ENCODE assay signal across 16 mouse cellular contexts in the genomic region with DNA sequence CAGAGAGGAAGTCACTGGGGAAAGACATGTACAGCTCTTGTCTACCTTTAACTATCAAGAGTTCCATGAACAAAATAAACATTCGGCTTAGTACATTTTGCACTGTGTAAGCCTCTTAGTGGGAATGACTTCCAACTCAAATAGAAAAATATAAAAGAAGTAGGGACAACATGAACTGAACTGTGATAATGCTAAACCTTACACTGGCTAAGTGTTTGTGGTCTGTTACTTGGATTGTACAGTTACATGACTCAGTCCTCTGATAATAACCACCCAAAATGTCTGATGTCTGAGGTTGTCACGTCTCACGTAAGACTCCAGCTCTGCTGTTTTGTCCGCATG.
DNase-seq lines count a peak whose midpoint lies in the region; ATAC-seq and TF ChIP-seq lines count a peak whose summit lies in the region.
"Had no signal": no experiment of that assay in that cellular context is flagged by ENCODE, and none has a peak within 500 bp of the region (broad histone marks: within the 10 kb centered on the region; RNA-seq: fewer than 3 reads in every experiment).

No protein-coding gene starts in this region.

- intact Hi-C loops in heart, postnatal 14 days (cut with DNase I): no loop called here

- no peak overlapping the region for H3K4me2 ChIP-seq in intestine, embryonic 14.5 days (ENCODE audit: low read length)
- no peak overlapping the region for H3K4me2 ChIP-seq in intestine, postnatal 0 days (replicated peaks; ENCODE audit: low read depth)
- no peak overlapping the region for H3K4me2 ChIP-seq in embryonic facial prominence, embryonic 15.5 days (replicated peaks)
- no peak overlapping the region for H3K4me2 ChIP-seq in intestine, embryonic 15.5 days (replicated peaks)
- H3K4me2 ChIP-seq: neural tube, embryonic 12.5 days had no signal

- peaks cover 12% of the 10 kb centered on the region; the same call in 1 of the 2 replicates for H3K4me1 ChIP-seq in intestine, embryonic 14.5 days (replicated peaks; ENCODE audit: control insufficient read depth, insufficient read depth, low read length)
- H3K4me1 ChIP-seq in intestine, postnatal 0 days (replicated peaks; ENCODE audit: control insufficient read depth, insufficient read depth, low read length): 0 out of 2 replicates have a peak, but pooled peaks cover 8% of the 10 kb centered on the region
- peaks cover 6% of the 10 kb centered on the region for H3K4me1 ChIP-seq in embryonic facial prominence, embryonic 15.5 days
- peaks cover 9% of the 10 kb centered on the region; the same call in 1 of the 2 replicates for H3K4me1 ChIP-seq in intestine, embryonic 15.5 days (replicated peaks)
- H3K4me1 ChIP-seq: neural tube, embryonic 12.5 days had no signal

- no peaks in the 10 kb centered on the region for H3K9me3 ChIP-seq in intestine, embryonic 14.5 days (ENCODE audit: control insufficient read depth, low read length)
- H3K9me3 ChIP-seq in intestine, postnatal 0 days (ENCODE audit: control insufficient read depth): no peaks in the 10 kb centered on the region
- no peaks in the 10 kb centered on the region for H3K9me3 ChIP-seq in embryonic facial prominence, embryonic 15.5 days (replicated peaks)
- no peaks in the 10 kb centered on the region for H3K9me3 ChIP-seq in intestine, embryonic 15.5 days
- H3K9me3 ChIP-seq: neural tube, embryonic 12.5 days had no signal

- peak overlapping the region; percentile 66; the same call in 1 of the 2 replicates for H3K27ac ChIP-seq in intestine, embryonic 14.5 days (ENCODE audit: low read depth)
- no peak overlapping the region for H3K27ac ChIP-seq in intestine, postnatal 0 days (ENCODE audit: low read depth, low read length)
- H3K27ac ChIP-seq in embryonic facial prominence, embryonic 15.5 days (replicated peaks): peak overlapping the region; percentile 66; the same call in 1 of the 2 replicates
- H3K27ac ChIP-seq in intestine, embryonic 15.5 days: peak overlapping the region; percentile 54
- H3K27ac ChIP-seq: macrophage; neural tube, embryonic 12.5 days had no signal

- 82% methylated on average over 4 of the region's 4 CpGs for WGBS in intestine, embryonic 14.5 days
- 83% methylated on average over 4 of the region's 4 CpGs for WGBS in intestine, postnatal 0 days
- WGBS in embryonic facial prominence, embryonic 15.5 days: 86% methylated on average over 4 of the region's 4 CpGs
- WGBS in intestine, embryonic 15.5 days: 70% methylated on average over 4 of the region's 4 CpGs

- TF ChIP-seq CTCF in intestine, postnatal 0 days (IDR thresholded peaks at IDR 0.05; ENCODE audit: low read depth): no peak

- H3K9ac ChIP-seq in intestine, embryonic 14.5 days (ENCODE audit: low read length): no peak overlapping the region
- H3K9ac ChIP-seq in intestine, postnatal 0 days (ENCODE audit: low read depth, low read length): no peak overlapping the region
- no peak overlapping the region for H3K9ac ChIP-seq in embryonic facial prominence, embryonic 15.5 days
- H3K9ac ChIP-seq in intestine, embryonic 15.5 days: no peak overlapping the region
- H3K9ac ChIP-seq: neural tube, embryonic 12.5 days had no signal

- H3K27me3 ChIP-seq in intestine, embryonic 14.5 days (replicated peaks; ENCODE audit: control insufficient read depth, insufficient read depth, low read length): no peaks in the 10 kb centered on the region
- H3K27me3 ChIP-seq in intestine, postnatal 0 days (replicated peaks; ENCODE audit: control insufficient read depth, insufficient read depth, low read length): no peaks in the 10 kb centered on the region
- H3K27me3 ChIP-seq in embryonic facial prominence, embryonic 15.5 days: no peaks in the 10 kb centered on the region
- H3K27me3 ChIP-seq in intestine, embryonic 15.5 days (replicated peaks): no peaks in the 10 kb centered on the region
- H3K27me3 ChIP-seq: neural tube, embryonic 12.5 days had no signal

- peak; percentile 1 to 3 for DNase-seq in heart, adult 9 months (ENCODE audit: low spot score in 2 of 2)
- DNase-seq in heart, postnatal 14 days: no peak
- no peak for DNase-seq in intestine, embryonic 14.5 days (ENCODE audit: low spot score)
- no peak for DNase-seq in layer of hippocampus, postnatal 10 days (ENCODE audit: low spot score in 2 of 2)
- no peak for DNase-seq in retina, embryonic 14.5 days (ENCODE audit: low spot score)
- DNase-seq: cerebellum, adult 11 months; cerebellum, postnatal 25 days; layer of hippocampus, adult 9-11 months; liver; midbrain, embryonic 14.5 days; right cerebral cortex, postnatal 25 days had no signal

- ATAC-seq in intestine, embryonic 14.5 days (replicated peaks; ENCODE audit: low FRiP score, low TSS enrichment, low read depth): 0 out of 2 replicates have a peak, but pooled peaks have one; percentile 40
- ATAC-seq in intestine, postnatal 0 days: no peak
- ATAC-seq in embryonic facial prominence, embryonic 15.5 days (ENCODE audit: insufficient number of reproducible peaks, low FRiP score, low TSS enrichment, low read depth): 0 out of 2 replicates have a peak, but pooled peaks have one; percentile 15
- no peak for ATAC-seq in intestine, embryonic 15.5 days

- H3K4me3 ChIP-seq in intestine, embryonic 14.5 days (ENCODE audit: low read depth, low read length): no peak overlapping the region
- H3K4me3 ChIP-seq in intestine, postnatal 0 days (ENCODE audit: low read depth, low read length): no peak overlapping the region
- no peak overlapping the region for H3K4me3 ChIP-seq in embryonic facial prominence, embryonic 15.5 days (replicated peaks)
- H3K4me3 ChIP-seq in intestine, embryonic 15.5 days (replicated peaks): no peak overlapping the region
- H3K4me3 ChIP-seq: neural tube, embryonic 12.5 days had no signal

- no peaks in the 10 kb centered on the region for H3K36me3 ChIP-seq in intestine, embryonic 14.5 days (ENCODE audit: control insufficient read depth, insufficient read depth, low read length)
- no peaks in the 10 kb centered on the region for H3K36me3 ChIP-seq in intestine, postnatal 0 days (ENCODE audit: control insufficient read depth, insufficient read depth)
- H3K36me3 ChIP-seq in embryonic facial prominence, embryonic 15.5 days: no peaks in the 10 kb centered on the region
- H3K36me3 ChIP-seq in intestine, embryonic 15.5 days: no peaks in the 10 kb centered on the region
- H3K36me3 ChIP-seq: neural tube, embryonic 12.5 days had no signal

Comparison
In these comparisons a context has a peak if more than half of its experiments do, and no peak if none do; other contexts are left out.
1. DNase-seq: peak in heart, adult 9 months (2 of 2); none in heart, postnatal 14 days (0 of 2), intestine, embryonic 14.5 days (single experiment), layer of hippocampus, postnatal 10 days (0 of 2) and retina, embryonic 14.5 days (single experiment).
2. ATAC-seq: peak in intestine, embryonic 14.5 days (single experiment) and embryonic facial prominence, embryonic 15.5 days (single experiment); none in intestine, postnatal 0 days (single experiment) and intestine, embryonic 15.5 days (single experiment).